Mouse (Mus musculus): ENCODE results near the gene Fam129a.

DNA sequence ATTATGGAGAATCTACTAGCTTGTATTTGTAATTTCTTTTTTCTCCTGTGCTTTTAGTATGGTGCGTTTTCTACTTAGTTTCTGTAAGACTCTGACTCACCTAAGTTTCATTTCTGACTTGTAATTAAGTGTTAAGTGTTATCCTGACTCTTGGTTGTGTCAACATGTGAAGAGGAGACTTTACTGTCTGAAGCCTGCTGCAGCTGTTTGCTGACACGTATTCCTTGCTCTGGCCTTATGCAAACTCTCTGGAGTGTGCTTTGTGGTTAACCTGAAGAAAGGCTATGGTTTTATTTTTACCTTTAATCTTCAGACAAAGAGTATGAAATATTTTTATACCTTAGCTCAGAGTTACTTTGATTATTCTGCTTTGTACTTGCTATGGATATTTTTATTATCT is 195.2 kb downstream of the Fam129a start:
- TF ChIP-seq CTCF (conservative IDR thresholded peaks at IDR 0.05; ENCODE audit: low read length) (no peak), POU5F1 (IDR thresholded peaks at IDR 0.05; ENCODE audit: borderline replicate concordance, low read length) (no peak), NANOG (IDR thresholded peaks at IDR 0.05; ENCODE audit: borderline replicate concordance, low read length) (no peak)

Data from E14TG2a.4 (cell line).